Mouse (Mus musculus) embryonic fibroblast, embryonic 13.5 days (primary cell): Measurements from ENCODE around the gene Olfr876.

Experiments used
- CTCF ChIP-seq: IDR thresholded peaks from 2 replicates; pipeline ENCODE4 v1.5.1; 2011; ENCODE audit warnings: mild to moderate bottlenecking, control low read depth, low read length, moderate library complexity, borderline replicate concordance; ENCODE audit not compliant: insufficient read depth
- POLR2A ChIP-seq: IDR thresholded peaks from 2 replicates; pipeline ENCODE4 v1.6.1; 2011; ENCODE audit warnings: low read depth, mild to moderate bottlenecking, control low read depth, low read length, moderate library complexity

GRCm38 (mm10) chr9:37807235-37807634 lies 4.4 kb downstream of the Olfr876 start:
- TF ChIP-seq POLR2A, result no peak
- TF ChIP-seq CTCF, result no peak
